Mouse (Mus musculus) layer of hippocampus, adult 2 months (tissue): ENCODE data around the gene BC051019. TPM values are rescaled to one million over a fixed set of nuclear protein-coding genes. Genes with fewer than 3 reads are reported as not detected.

Source experiments
- DNase-seq, 2 experiments: peaks; one replicate each; pipeline ENCODE4 v3.0.0; 2022; ENCODE audit warnings: low spot score in 2 of 2
- H3K27ac ChIP-seq: fragments of 200-600 bp; 2 replicates; pipeline ENCODE4 v1.8.1; 2022
- H3K4me3 ChIP-seq: fragments of 200-600 bp; 2 replicates; pipeline ENCODE4 v1.8.1; 2022; ENCODE audit warnings: mild to moderate bottlenecking
- CTCF ChIP-seq: fragments of 200-600 bp; conservative IDR thresholded peaks from 2 replicates; pipeline ENCODE4 v1.8.1; 2022; ENCODE audit warnings: antibody characterized with exemption, mild to moderate bottlenecking, moderate library complexity
- total RNA-seq, 2 experiments: library from RNA; stranded (reverse); gene quantifications; 2 replicates each; pipeline ENCODE4 v1.2.3; 2021

BC051019 gene
- total RNA-seq, 2 experiments from 2014 or later: 0.23 TPM; not detected in 1

GRCm38 (mm10) chr7:109703190-109704015 is 20.2 kb downstream of the BC051019 start, which contains the start of the genes St5 and Akip1:
St5 (minus strand) TSS chr7:109703605.
Akip1 (plus strand) TSS chr7:109703690.
- Histone ChIP-seq H3K4me3 (peak within 1 kb of the TSS; percentile 73), H3K27ac (peak within 1 kb of the TSS; percentile 80)
- no peak; the same call in 1 of the 2 replicates for TF ChIP-seq CTCF
- peak; percentile 92 to 93 for DNase-seq

- Histone ChIP-seq H3K4me3 (peak overlapping the region; percentile 73; the same call in 1 of the 2 replicates), H3K27ac (no peak overlapping the region)
- DNase-seq: no peak
- no peak for TF ChIP-seq CTCF
Measured at GRCm38 (mm10) chr7:109702721-109703120, 20.9 kb downstream of the BC051019 start.

GRCm38 (mm10) chr7:109700213-109700612 is 23.4 kb downstream of the BC051019 start:
- H3K27ac ChIP-seq: no peak overlapping the region
- DNase-seq: no peak
- peak; percentile 58 for TF ChIP-seq CTCF

DNA sequence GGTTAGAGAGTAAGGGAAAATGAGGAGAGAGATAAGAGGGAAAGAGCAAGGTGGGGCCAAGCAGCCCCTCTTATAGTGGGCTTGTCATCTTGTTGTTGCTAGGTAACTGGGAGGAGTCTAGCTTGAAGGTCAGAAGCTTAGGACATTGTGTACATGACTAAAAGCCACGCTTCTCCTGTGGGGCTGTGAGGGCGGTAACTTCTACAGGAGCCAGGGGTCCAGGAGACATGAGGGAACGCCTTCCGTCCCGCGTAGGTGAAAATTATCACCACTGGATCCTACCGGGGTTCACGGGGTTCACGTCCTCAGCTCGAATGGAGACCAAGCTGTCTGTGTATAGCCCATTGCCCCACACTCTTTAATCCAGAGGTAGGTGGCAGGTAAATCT is 28.3 kb downstream of the BC051019 start:
- no peak for DNase-seq
- TF ChIP-seq CTCF: no peak
- H3K27ac ChIP-seq: no peak overlapping the region
- no peak overlapping the region for H3K4me3 ChIP-seq

More at GRCm38 (mm10) chr7:109700213-109700612, 23.4 kb downstream of the BC051019 start:
- H3K4me3 ChIP-seq: no peak overlapping the region

DNA sequence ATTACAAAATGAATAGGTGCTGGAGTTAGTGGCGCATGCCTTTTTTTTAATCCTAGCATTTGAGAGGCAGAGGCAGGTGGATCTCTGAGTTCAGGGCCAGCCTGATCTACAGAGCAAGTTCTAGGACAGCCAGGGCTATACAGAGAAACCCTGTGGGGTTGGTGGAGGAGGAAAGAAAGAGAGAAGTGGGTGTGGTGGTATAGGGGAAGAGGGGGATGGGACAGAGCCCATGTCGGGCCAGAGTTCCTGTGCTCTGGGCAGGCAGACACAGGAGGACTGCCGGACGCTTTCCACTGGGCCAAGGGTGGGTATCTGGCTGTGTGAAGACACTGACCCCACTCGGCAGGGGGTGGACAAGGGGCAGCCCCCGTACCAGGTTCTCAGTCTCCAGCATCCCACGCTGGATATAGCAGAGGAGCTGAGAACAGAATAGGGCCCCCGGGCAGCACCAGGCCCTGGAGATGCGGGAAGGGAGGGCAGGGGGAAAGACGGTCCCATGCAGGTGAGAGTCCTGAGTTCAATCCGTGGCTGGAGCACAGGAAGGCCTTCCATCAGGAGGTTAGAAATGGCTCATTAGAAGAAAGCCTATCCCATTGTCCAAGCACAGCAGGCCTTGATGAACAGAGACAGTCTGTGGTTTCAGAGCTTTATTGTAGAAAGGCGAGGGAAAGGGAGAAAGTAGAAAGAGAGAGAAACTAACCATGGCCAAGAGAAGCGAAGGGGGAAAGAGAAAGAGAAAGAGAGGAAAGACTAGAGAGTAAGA is 28.9 kb downstream of the BC051019 start:
- DNase-seq: no peak
- TF ChIP-seq CTCF: no peak
- no peak overlapping the region for H3K27ac ChIP-seq
- no peak overlapping the region for H3K4me3 ChIP-seq

DNA sequence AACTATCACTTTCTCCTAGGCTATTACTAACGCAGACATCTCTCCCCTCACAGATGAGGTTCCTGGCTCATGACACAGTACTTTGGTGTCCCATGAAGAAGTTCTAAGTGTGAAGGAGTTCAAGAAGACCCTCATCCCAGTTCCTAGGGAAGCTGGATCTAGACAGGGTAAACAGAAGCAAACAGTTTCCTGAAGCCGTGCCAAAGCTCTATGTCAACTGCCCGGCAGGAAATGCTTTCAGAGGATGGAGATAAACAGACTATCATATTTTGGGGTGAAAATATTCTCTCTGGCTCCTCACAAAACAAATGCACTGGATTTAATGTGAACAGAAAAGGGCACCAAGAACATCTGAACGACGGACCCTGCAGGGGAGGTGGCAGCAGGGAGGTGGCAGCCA is 32.7 kb downstream of the BC051019 start:
- no peak for DNase-seq
- TF ChIP-seq CTCF: no peak
- Histone ChIP-seq H3K4me3 (no peak overlapping the region), H3K27ac (no peak overlapping the region)

DNA sequence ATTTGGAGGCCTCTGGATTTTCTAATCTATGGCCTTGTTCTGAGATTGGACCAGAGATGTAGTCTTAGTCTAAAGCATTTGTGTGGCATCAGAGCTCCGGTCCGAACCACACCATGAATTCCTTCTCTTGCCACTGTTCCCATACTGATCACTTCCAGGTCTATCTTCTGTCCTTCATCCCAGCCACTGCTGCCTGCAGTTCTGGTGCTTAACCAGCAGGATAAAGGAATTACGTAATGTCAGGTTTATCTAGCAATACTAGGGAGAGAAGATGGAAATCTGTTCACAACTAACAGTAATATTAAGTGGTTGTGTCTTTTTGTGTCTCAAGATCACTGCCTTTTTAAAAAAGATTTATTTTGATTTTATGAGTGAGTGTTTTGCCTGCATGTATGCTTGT is 33.5 kb downstream of the BC051019 start:
- peak; percentile 71 for TF ChIP-seq CTCF
- no peak for DNase-seq
- no peak overlapping the region for H3K27ac ChIP-seq
- H3K4me3 ChIP-seq: no peak overlapping the region

DNA sequence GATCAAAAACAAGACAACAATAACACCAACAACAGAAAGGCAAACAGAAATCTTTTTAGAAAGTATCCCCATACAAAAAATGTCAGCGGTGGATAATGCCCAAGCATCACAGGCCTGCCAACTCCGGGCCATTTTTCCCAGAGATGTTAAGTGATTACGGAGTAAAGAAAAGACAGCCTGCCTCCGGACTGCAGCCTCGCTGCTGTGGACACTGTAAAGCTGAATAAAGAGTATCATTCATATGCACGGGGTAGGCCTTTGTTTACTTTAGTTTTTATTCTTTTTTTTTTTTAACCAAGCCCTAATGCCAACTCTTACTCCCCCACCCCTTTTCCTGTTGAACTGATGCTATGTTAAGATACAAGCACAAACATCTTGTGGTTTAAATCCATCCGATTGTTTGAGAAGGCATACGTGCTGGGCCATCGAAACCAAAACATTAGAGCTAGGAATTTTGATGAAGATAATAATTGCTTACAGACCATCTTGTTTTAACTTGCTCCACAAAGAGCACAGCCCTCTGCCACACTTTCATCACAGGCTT is 37.0 kb downstream of the BC051019 start:
- TF ChIP-seq CTCF: no peak
- no peak overlapping the region for H3K4me3 ChIP-seq
- no peak overlapping the region for H3K27ac ChIP-seq
- no peak for DNase-seq

DNA sequence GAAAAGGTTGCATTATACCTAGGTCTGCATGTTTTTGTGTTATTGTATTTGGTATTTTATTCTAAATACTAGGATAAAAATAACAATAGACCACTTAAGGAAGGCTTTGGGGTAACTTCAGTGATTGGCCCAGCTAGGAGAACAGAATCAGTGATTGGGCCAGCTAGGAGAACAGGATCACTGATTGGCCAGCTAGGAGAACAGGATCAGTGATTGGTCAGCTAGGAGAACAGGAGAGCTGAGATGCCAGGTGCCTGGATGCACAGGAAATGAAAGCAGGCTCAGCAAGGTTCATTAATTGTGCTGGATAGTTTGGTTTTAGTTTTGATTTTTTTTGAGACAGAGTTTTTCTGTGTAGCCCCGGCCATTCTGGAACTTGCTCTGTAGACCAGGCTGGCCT is 42.8 kb downstream of the BC051019 start:
- H3K4me3 ChIP-seq: no peak overlapping the region
- TF ChIP-seq CTCF: no peak
- DNase-seq: no peak
- no peak overlapping the region for H3K27ac ChIP-seq

- no peak for DNase-seq
- peak; percentile 56 for TF ChIP-seq CTCF
- H3K27ac ChIP-seq: no peak overlapping the region
- no peak overlapping the region for H3K4me3 ChIP-seq
Measured at GRCm38 (mm10) chr7:109680284-109680683, 43.4 kb downstream of the BC051019 start.

GRCm38 (mm10) chr7:109674944-109675628 is 48.6 kb downstream of the BC051019 start:
- H3K4me3 ChIP-seq: no peak overlapping the region
- TF ChIP-seq CTCF: no peak
- no peak for DNase-seq
- no peak overlapping the region for H3K27ac ChIP-seq
